Mouse (Mus musculus): ENCODE data around the gene Rasgef1a. TPM values are rescaled to one million over a fixed set of nuclear protein-coding genes. Genes with fewer than 3 reads are reported as not detected.

The Rasgef1a gene
- polyA plus RNA-seq, 1 experiment from 2014 or later = 0.20 TPM

GRCm38 (mm10) chr6:118061266-118061665 lies 50.0 kb downstream of the Rasgef1a start:
- no peaks in the 10 kb centered on the region for H3K9me3 ChIP-seq (ENCODE audit: control insufficient read depth, low read length)
- ATAC-seq (replicated peaks; ENCODE audit: low FRiP score) (no peak), DNase-seq (ENCODE audit: low spot score) (no peak)
- H3K27ac ChIP-seq (ENCODE audit: low read depth, low read length) = no peak overlapping the region
- no peak overlapping the region for H3K9ac ChIP-seq (ENCODE audit: low read length)
- no peaks in the 10 kb centered on the region for H3K36me3 ChIP-seq (ENCODE audit: control insufficient read depth, insufficient read depth, low read length)
- 88% methylated on average over 4 of the region's 4 CpGs for WGBS
- no peak overlapping the region for H3K4me2 ChIP-seq (ENCODE audit: low read depth, low read length, severe bottlenecking)
- H3K27me3 ChIP-seq (ENCODE audit: control insufficient read depth, insufficient read depth, low read length) = peaks cover 4% of the 10 kb centered on the region; the same call in 1 of the 2 replicates
- H3K4me1 ChIP-seq (replicated peaks; ENCODE audit: control insufficient read depth, insufficient read depth, low read length) = 0 out of 2 replicates have a peak, but pooled peaks cover 5% of the 10 kb centered on the region
- no peak overlapping the region for H3K4me3 ChIP-seq (ENCODE audit: low read depth, low read length)

DNA sequence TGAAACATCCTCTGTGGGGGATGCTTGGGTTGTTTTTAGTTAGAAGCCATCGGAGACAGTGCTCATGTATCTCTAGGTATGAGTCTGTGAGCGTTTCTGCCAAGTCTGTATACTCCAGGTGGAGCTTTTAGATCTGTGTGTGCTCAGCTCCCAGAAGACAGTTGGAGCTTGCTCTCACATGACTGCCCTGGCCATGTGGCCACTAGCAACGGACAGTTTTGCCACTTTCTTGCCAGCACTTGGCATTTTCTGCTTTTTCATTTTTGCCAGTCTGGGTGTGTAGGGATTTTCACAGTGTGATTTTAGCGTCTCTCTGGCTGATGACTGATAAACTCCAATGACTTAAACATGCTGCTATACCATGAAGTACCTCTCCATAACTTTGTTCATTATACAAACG lies 52.0 kb downstream of the Rasgef1a start:
- DNase-seq (ENCODE audit: low spot score) (no peak), ATAC-seq (replicated peaks; ENCODE audit: low FRiP score) (no peak)
- H3K36me3 ChIP-seq (ENCODE audit: control insufficient read depth, insufficient read depth, low read length) = no peaks in the 10 kb centered on the region
- H3K9me3 ChIP-seq (ENCODE audit: control insufficient read depth, low read length) = no peaks in the 10 kb centered on the region
- no peak overlapping the region for H3K4me3 ChIP-seq (ENCODE audit: low read depth, low read length)
- H3K27me3 ChIP-seq (ENCODE audit: control insufficient read depth, insufficient read depth, low read length) = peaks cover 4% of the 10 kb centered on the region; the same call in 1 of the 2 replicates
- no peak overlapping the region for H3K4me2 ChIP-seq (ENCODE audit: low read depth, low read length, severe bottlenecking)
- 77% methylated on average over 5 of the region's 5 CpGs for WGBS
- H3K4me1 ChIP-seq (replicated peaks; ENCODE audit: control insufficient read depth, insufficient read depth, low read length) = peaks cover 5% of the 10 kb centered on the region; the same call in 1 of the 2 replicates
- H3K27ac ChIP-seq (ENCODE audit: low read depth, low read length) = no peak overlapping the region
- no peak overlapping the region for H3K9ac ChIP-seq (ENCODE audit: low read length)

DNA sequence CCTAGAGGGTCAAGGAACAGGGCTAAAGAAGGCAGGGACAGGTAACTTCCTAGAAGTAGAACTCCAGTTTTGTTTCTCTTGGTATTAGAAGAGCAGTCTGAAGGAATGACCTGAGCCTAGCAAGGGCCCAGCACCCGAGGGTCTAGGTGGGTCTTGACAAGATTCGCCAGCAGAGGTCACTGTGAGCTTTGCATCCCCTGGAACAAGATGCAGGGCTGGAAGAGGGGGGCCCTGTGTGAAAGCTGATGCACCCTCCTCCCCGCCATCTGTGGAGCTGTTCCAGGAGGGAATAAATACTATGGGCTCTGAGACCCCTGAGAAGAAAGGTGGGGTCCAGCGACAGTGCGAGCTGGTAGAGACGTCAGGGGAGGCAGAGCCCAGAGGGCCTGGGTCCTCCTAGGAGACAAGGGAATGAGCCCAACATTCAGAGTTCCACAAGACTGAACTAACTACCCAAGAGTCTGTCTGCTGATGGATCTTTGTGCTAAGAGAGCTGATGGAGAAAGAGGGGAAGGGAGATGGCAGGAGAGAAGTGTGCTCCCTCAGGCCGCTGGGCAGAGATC lies 53.8 kb downstream of the Rasgef1a start:
- peaks cover 5% of the 10 kb centered on the region; the same call in 1 of the 2 replicates for H3K4me1 ChIP-seq (replicated peaks; ENCODE audit: control insufficient read depth, insufficient read depth, low read length)
- no peak overlapping the region for H3K4me3 ChIP-seq (ENCODE audit: low read depth, low read length)
- no peaks in the 10 kb centered on the region for H3K9me3 ChIP-seq (ENCODE audit: control insufficient read depth, low read length)
- no peak overlapping the region for H3K27ac ChIP-seq (ENCODE audit: low read depth, low read length)
- H3K4me2 ChIP-seq (ENCODE audit: low read depth, low read length, severe bottlenecking) = no peak overlapping the region
- ATAC-seq (replicated peaks; ENCODE audit: low FRiP score) = peak; percentile 40
- DNase-seq (ENCODE audit: low spot score) = peak; percentile 79
- peaks cover 4% of the 10 kb centered on the region; the same call in 1 of the 2 replicates for H3K27me3 ChIP-seq (ENCODE audit: control insufficient read depth, insufficient read depth, low read length)
- no peak overlapping the region for H3K9ac ChIP-seq (ENCODE audit: low read length)
- WGBS = 10% methylated on average over 7 of the region's 7 CpGs
- no peaks in the 10 kb centered on the region for H3K36me3 ChIP-seq (ENCODE audit: control insufficient read depth, insufficient read depth, low read length)

- peak overlapping the region; percentile 43 for H3K9ac ChIP-seq (ENCODE audit: low read length)
- no peaks in the 10 kb centered on the region for H3K36me3 ChIP-seq (ENCODE audit: control insufficient read depth, insufficient read depth, low read length)
- peak overlapping the region; percentile 38 for H3K4me3 ChIP-seq (ENCODE audit: low read depth, low read length)
- H3K27me3 ChIP-seq (ENCODE audit: control insufficient read depth, insufficient read depth, low read length) = peaks cover 4% of the 10 kb centered on the region; the same call in 1 of the 2 replicates
- DNase-seq (ENCODE audit: low spot score) (no peak), ATAC-seq (replicated peaks; ENCODE audit: low FRiP score) (peak; percentile 43)
- no peak overlapping the region for H3K27ac ChIP-seq (ENCODE audit: low read depth, low read length)
- H3K4me2 ChIP-seq (ENCODE audit: low read depth, low read length, severe bottlenecking) = peak overlapping the region; percentile 93
- 0% methylated on average over 12 of the region's 12 CpGs for WGBS
- H3K4me1 ChIP-seq (replicated peaks; ENCODE audit: control insufficient read depth, insufficient read depth, low read length) = peaks cover 5% of the 10 kb centered on the region; the same call in 1 of the 2 replicates
- no peaks in the 10 kb centered on the region for H3K9me3 ChIP-seq (ENCODE audit: control insufficient read depth, low read length)
Observed at GRCm38 (mm10) chr6:118065837-118066198, 54.6 kb downstream of the Rasgef1a start.

DNA sequence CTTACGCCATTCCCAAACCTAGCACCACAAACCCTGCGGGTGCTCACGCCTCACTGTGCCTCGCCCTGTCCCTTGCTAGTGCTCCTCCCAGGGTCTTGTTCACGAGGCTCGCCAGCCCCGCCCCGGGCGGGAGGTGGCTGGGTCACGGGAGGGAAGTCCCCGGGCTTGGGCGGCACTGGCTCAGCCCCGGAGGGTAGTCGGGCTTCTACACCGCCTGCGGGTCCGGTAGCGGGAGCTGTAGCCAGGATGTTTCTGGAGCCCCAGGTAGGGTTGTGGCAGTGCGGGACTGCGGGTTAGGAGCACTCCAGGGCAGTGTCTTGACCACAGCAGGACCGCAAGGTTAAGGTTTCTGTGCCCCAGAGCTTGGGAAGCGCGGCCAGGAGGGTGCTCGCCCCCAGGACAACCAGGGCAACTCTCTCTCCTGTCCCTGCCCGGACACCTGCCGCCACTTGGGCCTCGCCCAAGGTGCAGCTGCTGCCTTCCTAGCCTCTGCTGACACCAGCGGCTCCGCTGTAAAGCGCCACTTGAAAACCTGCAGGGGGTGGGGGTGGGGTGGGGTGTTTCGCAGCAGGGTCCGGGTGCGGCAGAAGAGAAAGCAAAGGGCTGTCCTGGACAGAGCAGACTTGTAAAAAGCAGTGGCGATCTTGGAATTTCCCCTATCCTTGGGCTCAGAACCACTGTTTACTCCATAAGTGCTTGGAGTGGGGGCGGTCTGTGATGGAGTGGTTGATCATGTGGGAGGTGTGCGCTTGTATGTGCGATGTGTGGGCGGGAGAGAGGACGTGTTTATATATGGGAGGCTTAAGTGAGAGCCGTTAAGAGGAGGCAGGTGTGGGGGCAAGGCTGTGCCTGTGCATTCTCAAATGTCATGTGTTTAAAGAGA lies 55.2 kb downstream of the Rasgef1a start:
- Histone ChIP-seq H3K9ac (ENCODE audit: low read length) (peak overlapping the region; percentile 43), H3K9me3 (ENCODE audit: control insufficient read depth, low read length) (no peaks in the 10 kb centered on the region), H3K4me2 (ENCODE audit: low read depth, low read length, severe bottlenecking) (peak overlapping the region; percentile 93), H3K27me3 (ENCODE audit: control insufficient read depth, insufficient read depth, low read length) (peaks cover 4% of the 10 kb centered on the region; the same call in 1 of the 2 replicates), H3K27ac (ENCODE audit: low read depth, low read length) (no peak overlapping the region), H3K36me3 (ENCODE audit: control insufficient read depth, insufficient read depth, low read length) (no peaks in the 10 kb centered on the region), H3K4me1 (replicated peaks; ENCODE audit: control insufficient read depth, insufficient read depth, low read length) (peaks cover 5% of the 10 kb centered on the region; the same call in 1 of the 2 replicates), H3K4me3 (ENCODE audit: low read depth, low read length) (peak overlapping the region; percentile 38)
- peak; percentile 71 for DNase-seq (ENCODE audit: low spot score)
- WGBS = 2% methylated on average over 40 of the region's 40 CpGs
- peak; percentile 60 for ATAC-seq (replicated peaks; ENCODE audit: low FRiP score)

DNA sequence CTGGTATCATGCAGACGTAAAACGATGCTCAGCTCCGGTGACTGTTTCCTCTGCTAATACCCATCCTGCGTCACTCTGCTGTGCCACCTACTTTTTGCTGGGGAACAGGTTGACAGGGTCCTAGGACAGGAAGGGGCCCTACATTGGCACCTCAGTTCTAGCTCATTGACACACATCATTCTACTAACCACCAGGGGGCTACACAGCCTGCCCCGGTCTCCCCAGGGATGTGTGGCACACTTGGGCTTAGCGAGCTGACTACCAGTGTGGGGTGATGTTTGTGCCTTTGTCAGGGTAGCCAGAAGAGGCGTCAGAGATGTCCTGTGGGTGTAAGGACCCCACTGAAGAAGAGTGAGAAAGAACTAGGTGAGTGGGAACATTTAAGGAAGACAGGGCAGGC lies 56.5 kb downstream of the Rasgef1a start:
- no peaks in the 10 kb centered on the region for H3K36me3 ChIP-seq (ENCODE audit: control insufficient read depth, insufficient read depth, low read length)
- H3K27ac ChIP-seq (ENCODE audit: low read depth, low read length) = no peak overlapping the region
- peaks cover 4% of the 10 kb centered on the region; the same call in 1 of the 2 replicates for H3K27me3 ChIP-seq (ENCODE audit: control insufficient read depth, insufficient read depth, low read length)
- no peak overlapping the region for H3K9ac ChIP-seq (ENCODE audit: low read length)
- H3K4me1 ChIP-seq (replicated peaks; ENCODE audit: control insufficient read depth, insufficient read depth, low read length) = peaks cover 5% of the 10 kb centered on the region; the same call in 1 of the 2 replicates
- peak; percentile 42 for DNase-seq (ENCODE audit: low spot score)
- no peak overlapping the region for H3K4me2 ChIP-seq (ENCODE audit: low read depth, low read length, severe bottlenecking)
- WGBS = 64% methylated on average over 7 of the region's 7 CpGs
- no peaks in the 10 kb centered on the region for H3K9me3 ChIP-seq (ENCODE audit: control insufficient read depth, low read length)
- H3K4me3 ChIP-seq (ENCODE audit: low read depth, low read length) = no peak overlapping the region
- no peak for ATAC-seq (replicated peaks; ENCODE audit: low FRiP score)

DNA sequence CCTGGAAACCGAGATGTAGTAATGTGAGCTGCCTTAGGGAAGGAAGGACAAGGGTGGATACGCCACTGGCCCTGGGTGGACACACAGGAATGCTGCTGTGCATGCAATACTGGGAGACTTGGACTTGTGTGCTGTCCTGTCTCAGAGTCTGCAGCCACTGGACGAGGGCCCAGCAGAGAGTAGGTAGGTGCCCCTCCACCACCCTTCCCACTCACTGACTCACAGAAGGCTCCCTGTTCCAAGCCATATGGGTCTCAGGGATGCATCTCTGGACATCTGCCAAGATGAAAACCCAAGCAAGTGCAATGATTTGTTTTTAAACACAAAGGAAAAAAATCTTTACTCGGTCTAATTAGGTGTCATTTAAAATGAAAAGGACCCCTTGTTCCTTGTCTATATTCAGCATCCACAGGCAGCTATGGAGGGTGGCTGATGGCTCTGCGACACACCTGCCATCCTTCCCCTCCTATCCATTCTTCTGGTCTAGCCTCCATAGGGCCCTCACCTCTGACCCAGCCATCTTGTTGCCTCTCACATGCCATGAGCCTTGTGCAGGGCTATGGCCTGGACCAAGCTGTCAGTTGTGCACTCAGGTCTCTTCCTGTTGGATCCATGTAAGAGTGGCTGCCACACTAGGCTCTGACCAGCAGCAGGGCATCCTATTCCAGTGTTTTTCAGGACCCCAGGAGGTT lies 59.2 kb downstream of the Rasgef1a start:
- 81% methylated on average over 5 of the region's 5 CpGs for WGBS
- H3K9me3 ChIP-seq (ENCODE audit: control insufficient read depth, low read length) = no peaks in the 10 kb centered on the region
- no peaks in the 10 kb centered on the region for H3K36me3 ChIP-seq (ENCODE audit: control insufficient read depth, insufficient read depth, low read length)
- peaks cover 3% of the 10 kb centered on the region; the same call in 1 of the 2 replicates for H3K27me3 ChIP-seq (ENCODE audit: control insufficient read depth, insufficient read depth, low read length)
- ATAC-seq (replicated peaks; ENCODE audit: low FRiP score) = no peak
- H3K27ac ChIP-seq (ENCODE audit: low read depth, low read length) = no peak overlapping the region
- H3K4me1 ChIP-seq (replicated peaks; ENCODE audit: control insufficient read depth, insufficient read depth, low read length) = peaks cover 5% of the 10 kb centered on the region; the same call in 1 of the 2 replicates
- no peak overlapping the region for H3K4me3 ChIP-seq (ENCODE audit: low read depth, low read length)
- H3K9ac ChIP-seq (ENCODE audit: low read length) = no peak overlapping the region
- H3K4me2 ChIP-seq (ENCODE audit: low read depth, low read length, severe bottlenecking) = no peak overlapping the region
- peak; percentile 37 for DNase-seq (ENCODE audit: low spot score)

DNA sequence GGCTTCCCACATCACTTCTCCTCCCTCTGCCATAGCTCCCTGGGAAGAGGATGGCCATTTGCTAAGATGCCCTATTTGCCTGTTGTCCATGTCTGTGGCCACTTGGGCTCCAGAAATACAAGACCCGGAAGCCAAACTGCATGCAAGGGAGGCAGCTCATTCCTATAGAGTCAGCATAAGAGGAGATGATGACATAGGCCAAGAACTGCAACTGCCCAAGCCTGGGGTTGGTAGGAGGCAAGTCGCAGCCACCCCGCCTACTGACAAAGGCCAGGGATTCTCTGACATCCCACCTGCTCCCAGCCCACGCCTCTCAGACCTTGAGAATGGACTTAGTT lies 59.7 kb downstream of the Rasgef1a start:
- no peak overlapping the region for H3K27ac ChIP-seq (ENCODE audit: low read depth, low read length)
- peaks cover 2% of the 10 kb centered on the region; the same call in 1 of the 2 replicates for H3K4me1 ChIP-seq (replicated peaks; ENCODE audit: control insufficient read depth, insufficient read depth, low read length)
- H3K36me3 ChIP-seq (ENCODE audit: control insufficient read depth, insufficient read depth, low read length) = no peaks in the 10 kb centered on the region
- peaks cover 3% of the 10 kb centered on the region; the same call in 1 of the 2 replicates for H3K27me3 ChIP-seq (ENCODE audit: control insufficient read depth, insufficient read depth, low read length)
- no peaks in the 10 kb centered on the region for H3K9me3 ChIP-seq (ENCODE audit: control insufficient read depth, low read length)
- peak; percentile 35 for DNase-seq (ENCODE audit: low spot score)
- ATAC-seq (replicated peaks; ENCODE audit: low FRiP score) = no peak
- no peak overlapping the region for H3K4me3 ChIP-seq (ENCODE audit: low read depth, low read length)
- no peak overlapping the region for H3K4me2 ChIP-seq (ENCODE audit: low read depth, low read length, severe bottlenecking)
- H3K9ac ChIP-seq (ENCODE audit: low read length) = no peak overlapping the region
- WGBS = 89% methylated on average over 4 of the region's 4 CpGs

All from forebrain, embryonic 11.5 days (tissue).